26 mouse cellular contexts compared by ENCODE assay signal in the genomic region with DNA sequence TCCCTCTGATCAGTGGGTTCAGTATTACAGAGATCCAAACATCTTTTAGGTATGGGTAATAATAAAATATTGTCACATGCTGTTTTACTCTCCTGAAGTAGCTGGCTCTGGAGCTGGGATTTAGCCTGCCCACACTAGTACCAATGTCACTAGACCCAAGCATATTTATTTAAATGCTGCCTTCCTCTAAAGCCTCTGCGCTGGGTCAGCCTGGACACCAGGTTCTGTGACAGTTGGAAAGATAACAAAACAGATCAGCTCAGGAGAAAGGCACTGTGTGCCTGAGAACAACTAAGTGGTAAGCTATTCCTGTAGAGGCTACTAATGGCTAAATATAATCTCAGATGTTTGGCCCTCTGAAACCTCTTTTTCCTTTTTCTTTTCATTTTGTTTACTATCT. TPM values are rescaled to one million over a fixed set of nuclear protein-coding genes. Genes with fewer than 3 reads are reported as not detected.
DNase-seq lines count a peak whose midpoint lies in the region; ATAC-seq and TF ChIP-seq lines count a peak whose summit lies in the region.
"Had no signal": no experiment of that assay in that cellular context is flagged by ENCODE, and none has a peak within 500 bp of the region (broad histone marks: within the 10 kb centered on the region; RNA-seq: fewer than 3 reads in every experiment).

No protein-coding gene starts in this region.

- H3K4me3 ChIP-seq in heart, embryonic 12.5 days, result no peak overlapping the region
- H3K4me3 ChIP-seq in heart, postnatal 0 days (ENCODE audit: low read depth, low read length), result no peak overlapping the region
- H3K4me3 ChIP-seq: forebrain, embryonic 10.5 days; forebrain, embryonic 13.5 days; hindbrain, embryonic 12.5 days; intestine, embryonic 15.5 days had no signal

- H3K36me3 ChIP-seq in heart, embryonic 12.5 days, result no peaks in the 10 kb centered on the region
- no peaks in the 10 kb centered on the region for H3K36me3 ChIP-seq in heart, postnatal 0 days (replicated peaks; ENCODE audit: control insufficient read depth, insufficient read depth, low read length)
- H3K36me3 ChIP-seq: forebrain, embryonic 10.5 days; hindbrain, embryonic 12.5 days; intestine, embryonic 15.5 days had no signal

- DNase-seq in heart, adult 11 months, result peak; percentile 81
- DNase-seq in heart, postnatal 14 days, result no peak
- peak; percentile 19 for DNase-seq in heart, adult 8-10 months (ENCODE audit: low spot score)
- no peak for DNase-seq in heart, postnatal 0 days (ENCODE audit: low spot score)
- DNase-seq in urinary bladder, postnatal 25 days (ENCODE audit: low spot score), result no peak
- DNase-seq: adrenal gland, postnatal 10 days; adrenal gland, postnatal 36 days; cerebellum, adult 18-20 months; cerebellum, adult 9-10 months; cerebellum, postnatal 14 days; gastrocnemius, postnatal 10 days; gastrocnemius, postnatal 36 days; kidney, adult 11 months had no signal

- ATAC-seq in heart, embryonic 12.5 days (ENCODE audit: insufficient number of reproducible peaks, low FRiP score), result no peak
- ATAC-seq in heart, postnatal 0 days (ENCODE audit: insufficient read depth, low read depth), result 0 out of 2 replicates have a peak, but pooled peaks have one; percentile 30
- no peak for ATAC-seq in megakaryocyte progenitor cell, adult 5-6 weeks (replicated peaks; ENCODE audit: poor library complexity)
- ATAC-seq: activated CD4-positive, CD25-positive, alpha-beta regulatory T cell, adult 4 months; forebrain, embryonic 13.5 days; forebrain, embryonic 16.5 days; hindbrain, embryonic 16.5 days; intestine, embryonic 15.5 days had no signal

- H3K4me2 ChIP-seq in heart, embryonic 12.5 days, result no peak overlapping the region
- H3K4me2 ChIP-seq in heart, postnatal 0 days (ENCODE audit: low read depth, low read length), result no peak overlapping the region
- H3K4me2 ChIP-seq: forebrain, embryonic 13.5 days; hindbrain, embryonic 12.5 days; intestine, embryonic 15.5 days had no signal

- H3K27ac ChIP-seq in heart, embryonic 12.5 days (ENCODE audit: poor library complexity, severe bottlenecking), result peak overlapping the region; percentile 44; the same call in 1 of the 2 replicates
- H3K27ac ChIP-seq in heart, postnatal 0 days (ENCODE audit: low read depth), result no peak overlapping the region; the same call in 1 of the 2 replicates
- H3K27ac ChIP-seq: forebrain, embryonic 10.5 days; forebrain, embryonic 13.5 days; hindbrain, embryonic 12.5 days; intestine, embryonic 15.5 days had no signal

- 38% methylated on average over 1 of the region's 1 CpGs for WGBS in heart, embryonic 12.5 days
- WGBS in heart, postnatal 0 days, result 18% methylated on average over 1 of the region's 1 CpGs

- H3K9ac ChIP-seq in heart, embryonic 12.5 days, result no peak overlapping the region
- H3K9ac ChIP-seq in heart, postnatal 0 days (replicated peaks; ENCODE audit: low read depth, low read length), result no peak overlapping the region
- H3K9ac ChIP-seq: forebrain, embryonic 13.5 days; hindbrain, embryonic 12.5 days; intestine, embryonic 15.5 days had no signal

- H3K9me3 ChIP-seq in heart, embryonic 12.5 days (replicated peaks), result no peaks in the 10 kb centered on the region
- no peaks in the 10 kb centered on the region for H3K9me3 ChIP-seq in heart, postnatal 0 days (replicated peaks; ENCODE audit: control insufficient read depth, low read length)
- H3K9me3 ChIP-seq: forebrain, embryonic 10.5 days; forebrain, embryonic 13.5 days; hindbrain, embryonic 12.5 days; intestine, embryonic 15.5 days had no signal

- H3K27me3 ChIP-seq in heart, embryonic 12.5 days (replicated peaks), result no peaks in the 10 kb centered on the region
- no peaks in the 10 kb centered on the region for H3K27me3 ChIP-seq in heart, postnatal 0 days (ENCODE audit: control insufficient read depth, insufficient read depth, low read length)
- H3K27me3 ChIP-seq: forebrain, embryonic 13.5 days; hindbrain, embryonic 12.5 days; intestine, embryonic 15.5 days had no signal

- TF ChIP-seq CTCF in heart, postnatal 0 days (IDR thresholded peaks at IDR 0.05; ENCODE audit: low read depth), result no peak

- no peak for TF ChIP-seq EP300 in heart, postnatal 0 days (IDR thresholded peaks at IDR 0.05; ENCODE audit: low read depth)

- intact Hi-C loops in heart, postnatal 14 days (cut with DNase I), result no loop called here

- peaks cover 5% of the 10 kb centered on the region for H3K4me1 ChIP-seq in heart, embryonic 12.5 days (replicated peaks)
- H3K4me1 ChIP-seq in heart, postnatal 0 days (ENCODE audit: control insufficient read depth, insufficient read depth), result no peaks in the 10 kb centered on the region
- H3K4me1 ChIP-seq: forebrain, embryonic 10.5 days; forebrain, embryonic 13.5 days; hindbrain, embryonic 12.5 days; intestine, embryonic 15.5 days had no signal

RNA-seq across cellular contexts. Expression of gene Mstn, which starts 49.1 kb away (rescaled TPM):
- under 1 TPM; 0.26 to 0.39 TPM for total RNA-seq in heart, postnatal 14 days (2021)
- 1 to 10 TPM in 2 of 4 experiments, under 1 TPM in 2; 0.14 to 1.1 (median 0.64) TPM for total RNA-seq in heart, adult 8-10 months (2022)
- 13.0 and 13.1 TPM in 2 replicates for polyA plus RNA-seq in heart, embryonic 12.5 days (2016; fragmentation: Nextera tagmentation; extraction: Ambion mirVana)
- total RNA-seq in heart, postnatal 0 days (2014; rRNA removed; ENCODE audit: low replicate concordance), result 1.4 and 2.4 TPM in 2 replicates
- 0.33 and 0.40 TPM in 2 replicates for polyA plus RNA-seq in heart, postnatal 0 days (2015; fragmentation: Nextera tagmentation; extraction: Ambion mirVana)
- total RNA-seq in megakaryocyte progenitor cell, adult 5-6 weeks (2015), result not detected in 2 replicates
- total RNA-seq in megakaryocyte progenitor cell, adult 5-6 weeks (2017), result not detected in 2 replicates
- total RNA-seq: adrenal gland, adult 18-20 months; adrenal gland, postnatal 36 days; ES-E14; granulocyte monocyte progenitor cell, adult 5-6 weeks; hematopoietic stem cell, adult 5-6 weeks had no signal
- polyA plus RNA-seq: activated CD4-positive, CD25-positive, alpha-beta regulatory T cell, adult 4 months had no signal

Comparison
In these comparisons a context has a peak if more than half of its experiments do, and no peak if none do; other contexts are left out.
1. DNase-seq: peak in heart, adult 11 months (single experiment) and heart, adult 8-10 months (single experiment); none in heart, postnatal 14 days (0 of 2), heart, postnatal 0 days (single experiment) and urinary bladder, postnatal 25 days (single experiment).